Mouse (Mus musculus) liver, adult 2 months (tissue): ENCODE measurements around the gene BC017158.

ENCODE experiments used
- CTCF ChIP-seq: fragments of 200-500 bp; IDR thresholded peaks from 2 replicates; pipeline ENCODE4 v1.5.1; 2011; ENCODE audit warnings: low read depth, low read length, control low read depth
- POLR2A ChIP-seq: fragments of 200-500 bp; IDR thresholded peaks from 2 replicates; pipeline ENCODE4 v1.6.1; 2011; ENCODE audit warnings: low read length, control low read depth; ENCODE audit not compliant: insufficient read depth; ENCODE audit errors: extremely low read depth

DNA sequence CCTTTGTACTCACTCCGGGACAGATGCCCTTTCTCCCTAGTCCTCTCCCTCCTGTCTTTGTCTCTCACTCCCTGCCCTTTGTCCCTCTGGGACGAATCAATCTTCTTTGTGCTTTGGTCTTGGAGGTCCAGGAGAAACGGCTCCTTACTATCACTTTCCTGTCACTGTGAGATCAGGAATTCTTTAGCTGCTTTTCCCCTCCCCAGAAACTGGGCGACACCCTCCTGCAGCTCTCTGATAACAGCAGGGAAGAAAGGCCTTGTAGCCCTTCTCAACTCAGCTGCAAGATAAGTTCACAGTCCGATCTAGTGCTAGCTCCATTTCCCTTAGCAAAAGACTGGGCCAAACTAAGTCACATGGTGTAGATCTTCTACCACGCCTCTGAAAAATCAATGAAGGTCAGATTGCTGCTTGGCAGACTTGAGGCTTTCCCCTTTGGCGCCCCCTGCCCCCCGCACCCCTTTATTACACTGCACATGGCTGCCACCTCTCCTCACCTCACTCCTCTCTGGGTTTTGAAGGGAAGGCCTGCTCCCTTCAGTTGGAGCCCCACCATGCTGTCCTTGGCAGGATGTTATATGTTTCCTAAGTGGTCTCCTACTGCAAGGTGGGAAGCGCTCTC lies 8.9 kb downstream of the BC017158 start:
- peak; percentile 72 for TF ChIP-seq CTCF
- no peak for TF ChIP-seq POLR2A
